Mouse (Mus musculus) forebrain, embryonic 13.5 days (tissue): ENCODE data around the gene Mkln1. TPM values are rescaled to one million over a fixed set of nuclear protein-coding genes. Genes with fewer than 3 reads are reported as not detected.
"Not testable (repeated sequence)": the region's sequence is repeated elsewhere in the genome, so short reads cannot be mapped to it uniquely, and the experiment has no call there.

ENCODE experiments used
- ATAC-seq: fragments of 200-750 bp; cut with Nextera tagmentation; 2 replicates; pipeline ENCODE4 v1.8.0; 2017
- H3K27ac ChIP-seq: fragments of 300-500 bp; sonication (generic); 2 replicates; pipeline ENCODE4 v1.5.1; 2015; ENCODE audit warnings: inconsistent platforms, mild to moderate bottlenecking, moderate library complexity
- H3K27me3 ChIP-seq: fragments of 300-500 bp; sonication (generic); 2 replicates; pipeline ENCODE4 v1.6.1; 2015; ENCODE audit warnings: mild to moderate bottlenecking, inconsistent platforms
- H3K36me3 ChIP-seq: fragments of 300-500 bp; sonication (generic); 2 replicates; pipeline ENCODE4 v1.6.1; 2015; ENCODE audit warnings: mild to moderate bottlenecking, inconsistent platforms; ENCODE audit not compliant: poor library complexity, severe bottlenecking
- H3K4me1 ChIP-seq: fragments of 300-500 bp; sonication (generic); 2 replicates; pipeline ENCODE4 v1.6.1; 2015; ENCODE audit warnings: inconsistent platforms
- H3K4me2 ChIP-seq: fragments of 300-500 bp; sonication (generic); 2 replicates; pipeline ENCODE4 v1.6.1; 2015; ENCODE audit warnings: inconsistent platforms, mild to moderate bottlenecking, moderate library complexity
- H3K4me3 ChIP-seq: fragments of 300-500 bp; sonication (generic); 2 replicates; pipeline ENCODE4 v1.5.1; 2015; ENCODE audit warnings: mild to moderate bottlenecking, inconsistent platforms
- H3K9ac ChIP-seq: fragments of 300-500 bp; sonication (generic); 2 replicates; pipeline ENCODE4 v1.6.1; 2015; ENCODE audit warnings: mild to moderate bottlenecking, inconsistent platforms
- H3K9me3 ChIP-seq: fragments of 300-500 bp; sonication (generic); replicated peaks from 2 replicates; pipeline ENCODE4 v1.6.1; 2016; ENCODE audit warnings: inconsistent platforms
- WGBS: fragments of 180-500 bp; shearing (Covaris S2); methylation state at CpG from one replicate; pipeline ENCODE4 v1.1.7; 2015; 5-methylcytosine and 5-hydroxymethylcytosine counted together
- polyA plus RNA-seq: library from polyadenylated mRNA; unstranded; fragments of >200 nt; fragmentation: Nextera tagmentation; extraction: Ambion mirVana; gene quantifications from 2 replicates; pipeline ENCODE4 v1.2.1, GENCODE M21; 2015

Gene Mkln1
- polyA plus RNA-seq, 1 experiment from 2014 or later = 156 TPM

- Histone ChIP-seq H3K27ac (no peak overlapping the region), H3K36me3 (0 out of 2 replicates have a peak, but pooled peaks cover 3% of the 10 kb centered on the region), H3K4me2 (no peak overlapping the region), H3K27me3 (no peaks in the 10 kb centered on the region), H3K4me1 (peaks cover 4% of the 10 kb centered on the region; the same call in 1 of the 2 replicates), H3K9me3 (no peaks in the 10 kb centered on the region), H3K9ac (no peak overlapping the region), H3K4me3 (no peak overlapping the region)
- 64% methylated on average over 4 of the region's 4 CpGs for WGBS
- no peak for ATAC-seq
These were observed 138.7 kb downstream of the Mkln1 start for GRCm38 (mm10) chr6:31537193-31537592.

- Histone ChIP-seq H3K9me3 (no peaks in the 10 kb centered on the region), H3K4me1 (no peaks in the 10 kb centered on the region), H3K27ac (no peak overlapping the region), H3K4me3 (no peak overlapping the region), H3K9ac (no peak overlapping the region), H3K27me3 (no peaks in the 10 kb centered on the region), H3K4me2 (no peak overlapping the region), H3K36me3 (peaks cover 9% of the 10 kb centered on the region; the same call in 1 of the 2 replicates)
- 89% methylated on average over 1 of the region's 1 CpGs for WGBS
- no peak for ATAC-seq
These were observed 139.6 kb downstream of the Mkln1 start for GRCm38 (mm10) chr6:31538112-31538511.

DNA sequence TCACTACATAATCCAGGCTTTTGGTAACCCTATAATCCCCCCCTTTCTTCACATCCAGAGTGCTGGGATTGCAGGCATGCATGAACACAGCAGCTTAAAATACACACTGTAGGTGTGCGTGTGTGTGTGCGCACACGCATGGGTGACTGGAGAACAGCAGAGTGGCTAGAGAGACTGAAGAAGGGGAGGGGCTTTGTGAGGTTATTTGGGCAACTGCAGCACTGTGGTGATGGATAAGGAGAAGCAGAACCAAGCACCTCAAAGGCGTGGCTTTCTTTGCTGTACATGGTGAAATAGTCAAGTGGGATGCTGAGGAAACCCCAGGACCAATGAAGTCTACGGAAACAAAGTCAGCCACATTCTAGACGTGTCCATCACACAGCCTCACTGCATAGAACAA lies 141.5 kb downstream of the Mkln1 start:
- Histone ChIP-seq H3K27ac (no peak overlapping the region), H3K36me3 (peaks cover 15% of the 10 kb centered on the region; the same call in 1 of the 2 replicates), H3K27me3 (no peaks in the 10 kb centered on the region), H3K9me3 (no peaks in the 10 kb centered on the region), H3K4me1 (no peaks in the 10 kb centered on the region), H3K4me2 (no peak overlapping the region), H3K4me3 (no peak overlapping the region), H3K9ac (no peak overlapping the region)
- no peak for ATAC-seq
- WGBS = 92% methylated on average over 6 of the region's 6 CpGs

- Histone ChIP-seq H3K4me1 (peaks cover 20% of the 10 kb centered on the region), H3K27me3 (no peaks in the 10 kb centered on the region), H3K9ac (no peak overlapping the region), H3K36me3 (peaks cover 15% of the 10 kb centered on the region; the same call in 1 of the 2 replicates), H3K9me3 (no peaks in the 10 kb centered on the region), H3K4me2 (no peak overlapping the region), H3K4me3 (no peak overlapping the region), H3K27ac (no peak overlapping the region)
- ATAC-seq = no peak
- WGBS = 76% methylated on average over 4 of the region's 4 CpGs
These were observed 145.8 kb downstream of the Mkln1 start for GRCm38 (mm10) chr6:31544318-31544717.

DNA sequence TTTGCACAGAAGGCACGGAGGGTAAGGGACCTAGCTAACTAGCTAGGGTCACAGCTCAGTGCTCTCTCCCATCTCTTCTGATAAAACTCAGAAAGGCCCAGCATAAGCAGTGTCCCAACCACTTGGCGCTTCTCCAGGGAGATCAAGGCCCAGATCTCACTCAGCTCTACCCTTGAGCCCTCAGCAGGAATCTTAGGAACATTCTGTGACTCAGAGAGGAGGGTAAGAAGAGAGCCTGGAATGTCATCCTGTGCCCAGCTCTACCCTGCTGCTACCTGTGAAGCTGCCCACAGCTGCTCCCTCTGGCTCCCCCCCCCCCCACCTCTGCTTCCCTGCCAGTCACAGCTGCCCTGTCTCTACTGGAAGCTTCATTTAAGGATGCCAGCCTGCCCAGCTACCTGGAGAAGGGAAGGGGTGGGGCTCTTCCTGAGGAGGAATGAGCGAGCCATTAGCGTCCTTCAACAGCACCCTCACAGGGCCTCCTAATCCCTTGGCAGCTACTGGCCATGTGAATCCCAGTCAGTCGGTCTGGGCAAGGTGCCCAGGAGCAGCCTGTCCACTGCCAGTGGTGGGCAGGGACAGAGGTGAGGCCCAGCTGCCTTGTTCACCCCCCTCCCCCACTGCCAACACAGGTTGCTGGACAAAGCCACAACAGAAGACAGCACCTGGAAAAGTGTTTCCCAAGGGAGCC lies 151.0 kb downstream of the Mkln1 start:
- 37% methylated on average over 5 of the region's 5 CpGs for WGBS
- H3K27me3 ChIP-seq = no peaks in the 10 kb centered on the region
- peaks cover 43% of the 10 kb centered on the region for H3K4me1 ChIP-seq
- 0 out of 2 replicates have a peak, but pooled peaks cover under 1% of the 10 kb centered on the region for H3K36me3 ChIP-seq
- no peak overlapping the region for H3K4me2 ChIP-seq
- 0 out of 2 replicates have a peak overlapping the region, but pooled peaks have one; percentile 12 for H3K9ac ChIP-seq
- H3K9me3 ChIP-seq = no peaks in the 10 kb centered on the region
- ATAC-seq = peak; percentile 82; the same call in 1 of the 2 replicates
- peak overlapping the region; percentile 61 for H3K27ac ChIP-seq
- no peak overlapping the region for H3K4me3 ChIP-seq

DNA sequence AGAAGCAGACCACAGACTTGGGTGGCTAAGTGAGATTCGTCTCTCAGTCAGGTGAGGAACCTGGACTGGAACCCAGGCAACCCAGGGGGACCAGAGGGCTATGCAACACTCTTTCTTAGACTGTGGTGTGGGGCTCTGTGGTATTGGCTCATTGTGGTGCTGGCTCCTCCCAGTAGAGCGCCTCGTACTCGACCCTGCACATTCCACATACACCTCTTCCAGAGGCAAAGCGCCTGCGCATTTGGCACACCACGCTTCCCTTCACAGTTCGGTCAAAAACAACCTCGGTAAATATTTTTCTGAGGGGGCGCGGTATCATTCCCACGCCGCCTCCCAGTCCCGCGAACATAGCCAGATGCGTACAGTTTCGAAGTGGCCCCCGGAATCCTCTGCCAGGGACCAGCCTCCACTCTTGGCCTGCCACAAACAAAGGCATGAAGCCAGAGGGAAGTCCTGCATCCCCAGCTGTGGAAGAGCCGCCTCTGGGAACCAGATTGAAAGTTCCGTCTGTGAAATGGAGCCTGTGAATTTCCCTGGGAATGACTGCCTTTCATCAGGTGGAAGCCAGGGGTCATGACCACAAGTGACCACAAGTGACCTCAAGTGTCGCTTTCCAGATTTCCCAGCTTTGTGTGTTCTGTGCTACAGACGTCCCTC lies 152.5 kb downstream of the Mkln1 start:
- no peak overlapping the region for H3K27ac ChIP-seq
- no peak overlapping the region for H3K9ac ChIP-seq
- no peak for ATAC-seq
- no peaks in the 10 kb centered on the region for H3K9me3 ChIP-seq
- H3K4me2 ChIP-seq = no peak overlapping the region
- no peak overlapping the region for H3K4me3 ChIP-seq
- no peaks in the 10 kb centered on the region for H3K27me3 ChIP-seq
- 82% methylated on average over 22 of the region's 22 CpGs for WGBS
- peaks cover 43% of the 10 kb centered on the region for H3K4me1 ChIP-seq
- no peaks in the 10 kb centered on the region for H3K36me3 ChIP-seq

GRCm38 (mm10) chr6:31556460-31557100 lies 158.0 kb downstream of the Mkln1 start:
- H3K9ac ChIP-seq = no peak overlapping the region
- H3K9me3 ChIP-seq = no peaks in the 10 kb centered on the region
- H3K27ac ChIP-seq = no peak overlapping the region
- H3K4me1 ChIP-seq = peaks cover 30% of the 10 kb centered on the region
- no peak for ATAC-seq
- H3K4me3 ChIP-seq = no peak overlapping the region
- no peaks in the 10 kb centered on the region for H3K36me3 ChIP-seq
- 90% methylated on average over 7 of the region's 7 CpGs for WGBS
- no peak overlapping the region for H3K4me2 ChIP-seq
- H3K27me3 ChIP-seq = no peaks in the 10 kb centered on the region

DNA sequence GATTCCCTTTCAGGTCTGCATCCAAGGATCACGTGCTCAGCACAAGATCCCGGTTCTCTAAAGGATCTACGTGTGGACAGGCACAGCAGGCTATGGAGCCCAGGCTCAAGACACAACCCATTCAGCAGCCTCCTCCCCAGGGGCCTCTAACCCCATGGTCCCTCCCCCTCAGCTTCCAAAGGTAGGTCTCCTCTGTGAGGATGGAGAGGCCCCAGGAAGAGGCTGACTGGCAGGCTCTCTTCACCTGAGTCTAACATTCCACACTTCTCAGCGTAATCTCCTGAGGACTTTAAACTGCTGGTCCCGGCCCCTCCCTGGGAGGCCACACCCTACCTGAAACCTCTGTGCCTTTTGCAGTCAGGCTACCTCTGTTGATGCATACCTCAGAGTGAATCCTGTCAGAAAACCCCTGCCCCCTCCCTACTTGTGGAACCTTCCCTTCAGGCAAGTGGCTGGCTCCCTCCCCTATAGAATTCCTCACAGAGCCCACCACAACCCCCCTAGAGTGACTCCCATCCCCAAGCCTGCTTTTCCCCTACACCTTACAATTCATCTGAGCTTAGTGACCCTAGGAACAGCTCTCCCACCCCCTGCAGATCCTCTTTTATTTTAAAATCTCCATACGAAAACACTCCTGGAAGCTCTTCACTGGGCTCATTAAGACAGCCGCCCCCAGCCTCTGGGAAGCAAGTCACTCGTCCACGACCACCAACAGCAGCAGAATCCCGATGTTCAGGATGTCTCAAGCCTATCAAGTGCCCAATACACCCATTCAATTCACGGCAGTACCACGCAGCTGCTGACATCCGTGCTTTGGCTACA lies 161.8 kb downstream of the Mkln1 start:
- H3K9ac ChIP-seq = no peak overlapping the region
- H3K4me2 ChIP-seq = peak overlapping the region; percentile 96

DNA sequence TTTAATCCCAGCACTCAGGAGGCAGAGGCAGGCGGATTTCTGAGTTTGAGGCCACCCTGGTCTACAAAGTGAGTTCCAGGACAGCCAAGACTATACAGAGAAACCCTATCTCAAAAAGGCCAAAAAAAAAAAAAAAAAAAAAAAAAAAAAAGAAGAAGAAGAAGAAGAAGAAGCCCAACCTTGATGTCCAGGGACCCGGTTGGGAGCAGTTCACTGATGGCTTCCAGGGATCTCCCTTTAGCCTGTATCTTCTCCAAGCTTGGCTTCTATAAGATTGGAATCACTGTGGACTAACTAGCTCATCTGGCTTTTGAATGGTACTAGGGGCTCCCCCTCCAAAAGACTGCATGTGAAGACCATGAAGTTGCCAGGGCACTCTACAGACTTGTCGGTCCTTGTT lies 163.4 kb downstream of the Mkln1 start:
- 58% methylated on average over 3 of the region's 3 CpGs for WGBS
- H3K27me3 ChIP-seq, H3K9me3 ChIP-seq, H3K27ac ChIP-seq, H3K36me3 ChIP-seq, ATAC-seq: not testable (repeated sequence)
- H3K4me2 ChIP-seq = peak overlapping the region; percentile 96
- H3K9ac ChIP-seq = peak overlapping the region; percentile 93
- H3K4me3 ChIP-seq = peak overlapping the region; percentile 85
- H3K4me1 ChIP-seq = peaks cover 49% of the 10 kb centered on the region

More for the DNA sequence above, 161.8 kb downstream of the Mkln1 start:
- WGBS = 8% methylated on average over 13 of the region's 13 CpGs
- H3K9me3 ChIP-seq = no peaks in the 10 kb centered on the region
- no peak overlapping the region for H3K27ac ChIP-seq
- H3K27me3 ChIP-seq = no peaks in the 10 kb centered on the region
- ATAC-seq = no peak
- no peaks in the 10 kb centered on the region for H3K36me3 ChIP-seq
- H3K4me3 ChIP-seq = no peak overlapping the region
- H3K4me1 ChIP-seq = peaks cover 49% of the 10 kb centered on the region

DNA sequence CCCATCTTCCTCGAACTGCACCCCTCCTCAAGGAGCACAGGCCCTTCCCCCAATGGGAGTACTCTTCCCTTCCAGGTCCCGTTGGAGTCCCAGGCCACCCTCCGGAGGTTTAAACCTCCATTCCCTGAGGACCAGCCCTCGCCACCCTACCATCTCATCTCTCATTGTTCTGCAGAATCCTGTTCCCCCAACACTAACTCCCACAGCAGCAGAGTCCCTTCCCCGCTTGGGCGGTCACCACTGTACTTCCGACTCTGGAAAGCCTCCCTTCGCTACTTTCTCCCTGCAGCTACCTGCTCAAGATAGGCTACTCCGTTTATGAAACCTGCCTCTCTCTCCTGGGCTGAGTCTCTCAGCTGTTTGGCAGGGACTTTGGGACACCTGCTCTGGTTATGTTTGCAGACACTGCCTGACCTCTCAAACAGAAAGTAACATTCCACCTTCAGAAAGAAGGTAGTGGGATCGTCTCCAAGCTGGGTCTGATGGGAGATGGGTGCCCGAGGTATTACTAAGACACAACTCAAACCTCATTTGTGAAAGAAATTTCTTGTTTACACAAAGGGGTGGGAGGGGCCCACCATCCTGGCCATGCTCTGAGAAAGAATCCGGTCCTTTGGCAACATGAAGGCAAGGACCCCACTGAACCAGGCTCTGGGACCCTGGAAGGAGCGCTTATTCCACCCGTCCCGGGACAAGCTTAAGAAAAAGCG lies 164.0 kb downstream of the Mkln1 start:
- no peaks in the 10 kb centered on the region for H3K36me3 ChIP-seq
- peaks cover 53% of the 10 kb centered on the region for H3K4me1 ChIP-seq
- ATAC-seq = no peak
- H3K4me3 ChIP-seq = peak overlapping the region; percentile 85
- peak overlapping the region; percentile 96 for H3K4me2 ChIP-seq
- WGBS = 7% methylated on average over 16 of the region's 16 CpGs
- H3K27me3 ChIP-seq = no peaks in the 10 kb centered on the region
- no peaks in the 10 kb centered on the region for H3K9me3 ChIP-seq
- peak overlapping the region; percentile 93 for H3K9ac ChIP-seq
- H3K27ac ChIP-seq = no peak overlapping the region
